Mouse (Mus musculus) heart, embryonic 14.5 days (tissue): ENCODE measurements around the gene Zfp958. TPM values are rescaled to one million over a fixed set of nuclear protein-coding genes. Genes with fewer than 3 reads are reported as not detected.
A peak's percentile ranks its signal among the peaks of the same experiment; 100 is the strongest.

Experiments used
- ATAC-seq: fragments of 200-750 bp; cut with Nextera tagmentation; 2 replicates; pipeline ENCODE4 v1.8.0; 2017; ENCODE audit warnings: low read depth, moderate TSS enrichment; ENCODE audit not compliant: insufficient number of reproducible peaks, insufficient read depth, low FRiP score
- H3K27ac ChIP-seq, 2 experiments: fragments of 200-500 bp in 1 of 2; fragments of 300-500 bp in 1 of 2; sonication (generic) in 1 of 2; replicated peaks in 1 of 2; 2 replicates each; pipeline ENCODE4 v1.5.1; 2012 to 2014; ENCODE audit warnings: low read depth in 2 of 2, low read length in 2 of 2, control low read depth in 1 of 2, mild to moderate bottlenecking in 1 of 2, mixed read lengths in 1 of 2; ENCODE audit not compliant: control insufficient read depth in 1 of 2, insufficient read depth in 1 of 2
- H3K27me3 ChIP-seq: fragments of 300-500 bp; sonication (generic); 2 replicates; pipeline ENCODE4 v1.6.1; 2014; ENCODE audit warnings: mild to moderate bottlenecking, low read length, control low read depth; ENCODE audit not compliant: control insufficient read depth, insufficient read depth
- H3K36me3 ChIP-seq: fragments of 300-500 bp; sonication (generic); 2 replicates; pipeline ENCODE4 v1.6.1; 2014; ENCODE audit warnings: mild to moderate bottlenecking, control low read depth, low read length, mixed read lengths; ENCODE audit not compliant: control insufficient read depth, insufficient read depth
- H3K4me1 ChIP-seq, 2 experiments: fragments of 200-500 bp in 1 of 2; fragments of 300-500 bp in 1 of 2; sonication (generic) in 1 of 2; 2 replicates each; pipeline ENCODE4 v1.6.1; 2012 to 2014; ENCODE audit warnings: low read length in 2 of 2, control low read depth in 1 of 2, mixed read lengths in 1 of 2; ENCODE audit not compliant: control insufficient read depth in 2 of 2, insufficient read depth in 2 of 2
- H3K4me2 ChIP-seq: fragments of 300-500 bp; sonication (generic); 2 replicates; pipeline ENCODE4 v1.6.1; 2014; ENCODE audit warnings: mild to moderate bottlenecking, low read length
- H3K4me3 ChIP-seq, 2 experiments: fragments of 200-500 bp in 1 of 2; fragments of 300-500 bp in 1 of 2; sonication (generic) in 1 of 2; 2 replicates each; pipeline ENCODE4 v1.5.1; 2012 to 2014; ENCODE audit warnings: low read length in 2 of 2, mild to moderate bottlenecking in 2 of 2, control low read depth in 1 of 2, low read depth in 1 of 2, moderate library complexity in 1 of 2; ENCODE audit not compliant: control insufficient read depth in 1 of 2, insufficient read depth in 1 of 2
- H3K9ac ChIP-seq: fragments of 300-500 bp; sonication (generic); 2 replicates; pipeline ENCODE4 v1.6.1; 2014; ENCODE audit warnings: mild to moderate bottlenecking, low read length
- H3K9me3 ChIP-seq: fragments of 300-500 bp; sonication (generic); 2 replicates; pipeline ENCODE4 v1.6.1; 2016; ENCODE audit warnings: low read length, control low read depth; ENCODE audit not compliant: control insufficient read depth
- WGBS: fragments of 180-500 bp; shearing (Covaris S2); extraction: QIAGEN DNeasy Blood & Tissue Kit; methylation state at CpG from one replicate; pipeline ENCODE4 v1.1.7; 2014; 5-methylcytosine and 5-hydroxymethylcytosine counted together
- polyA plus RNA-seq: library from polyadenylated mRNA; unstranded; fragments of >200 nt; fragmentation: Nextera tagmentation; extraction: Ambion mirVana; gene quantifications from 2 replicates; pipeline ENCODE4 v1.2.1, GENCODE M21; 2014

Zfp958 gene
- 7.7 and 9.6 TPM in 2 replicates for polyA plus RNA-seq

DNA sequence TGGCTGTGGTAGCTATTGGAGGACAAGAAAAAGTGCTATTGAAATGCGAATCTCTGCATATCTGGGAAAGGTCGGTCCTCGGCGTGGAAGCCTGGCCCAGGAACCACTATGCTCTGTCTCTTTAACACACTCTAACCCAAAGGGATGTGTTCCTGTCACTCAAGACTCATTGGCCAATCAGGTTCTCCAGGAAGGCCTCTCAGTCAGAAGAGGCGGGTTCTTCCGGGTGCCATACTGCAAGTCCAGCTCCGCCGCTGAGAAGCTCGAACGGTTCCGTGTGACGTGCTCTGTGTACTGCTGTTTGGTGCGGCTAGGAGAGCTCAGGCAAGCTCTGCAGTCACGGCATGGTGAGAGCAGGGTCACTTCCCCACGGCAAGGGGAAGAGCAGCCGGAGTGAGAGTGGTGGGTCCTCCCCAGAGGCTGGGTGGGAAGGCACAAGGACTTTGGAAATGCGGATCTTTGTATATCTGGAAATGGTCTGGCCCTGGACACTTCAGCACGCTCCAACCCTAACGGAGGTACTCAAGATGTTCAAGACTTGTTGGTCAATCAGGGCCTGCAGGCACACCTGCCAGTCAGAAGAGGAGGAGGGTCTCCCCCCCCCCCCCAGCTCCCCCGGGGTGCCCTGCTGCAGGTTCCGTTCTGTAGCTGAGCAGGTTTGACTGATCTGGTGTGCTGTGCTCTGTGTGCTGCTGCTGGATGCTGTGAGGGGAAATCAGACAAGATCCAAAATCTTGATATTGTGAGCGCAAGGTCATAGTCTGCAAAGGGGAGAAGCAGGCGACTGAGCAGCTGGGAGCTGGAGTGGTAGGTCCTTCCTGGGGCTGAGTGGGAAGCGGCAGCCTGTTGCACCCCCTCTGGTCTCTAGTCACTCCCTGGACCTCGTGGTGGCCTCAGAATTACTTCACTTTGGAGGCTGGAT lies at the start of gene Zfp958:
TSS of gene Zfp958 (plus strand) at position 236 of the 922 bp plus-strand sequence.
- Histone ChIP-seq H3K27ac (peak within 1 kb of the TSS; percentile 87 to 91), H3K27me3 (no peaks in the 10 kb centered on the region), H3K4me3 (peak within 1 kb of the TSS; percentile 81 to 92), H3K9ac (peak within 1 kb of the TSS; percentile 92), H3K36me3 (peaks cover 8% of the 10 kb centered on the region), H3K4me1 (peaks cover 0 to 8% of the 10 kb centered on the region in 2 experiments; a peak in 2 of 4 replicates), H3K4me2 (peak within 1 kb of the TSS; percentile 80), H3K9me3 (no peaks in the 10 kb centered on the region)
- WGBS: under 1% methylated on average over 25 of the region's 25 CpGs
- peak; percentile 98 for ATAC-seq

- no peak overlapping the region for H3K4me2 ChIP-seq
Observed at GRCm38 (mm10) chr8:4581986-4582385, 31.0 kb upstream of the Zfp958 start.

GRCm38 (mm10) chr8:4582754-4583178 lies 30.2 kb upstream of the Zfp958 start:
- no peak overlapping the region for H3K4me2 ChIP-seq
- H3K4me1 ChIP-seq: peaks cover 0 to 3% of the 10 kb centered on the region in 2 experiments; a peak in 2 of 4 replicates
- H3K9me3 ChIP-seq: no peaks in the 10 kb centered on the region
- no peak overlapping the region for H3K27ac ChIP-seq
- no peaks in the 10 kb centered on the region for H3K36me3 ChIP-seq
- no peak for ATAC-seq
- no peak overlapping the region for H3K4me3 ChIP-seq
- 29% methylated on average over 6 of the region's 6 CpGs for WGBS
- no peak overlapping the region for H3K9ac ChIP-seq
- H3K27me3 ChIP-seq: no peaks in the 10 kb centered on the region

More at GRCm38 (mm10) chr8:4581986-4582385, 31.0 kb upstream of the Zfp958 start:
- ATAC-seq: no peak
- WGBS: 67% methylated on average over 3 of the region's 3 CpGs
- Histone ChIP-seq H3K4me1 (peaks cover 0 to 3% of the 10 kb centered on the region in 2 experiments; a peak in 2 of 4 replicates), H3K27ac (no peak overlapping the region), H3K9ac (no peak overlapping the region), H3K4me3 (no peak overlapping the region), H3K27me3 (no peaks in the 10 kb centered on the region), H3K36me3 (no peaks in the 10 kb centered on the region), H3K9me3 (no peaks in the 10 kb centered on the region)

- no peak overlapping the region for H3K27ac ChIP-seq
- H3K36me3 ChIP-seq: no peaks in the 10 kb centered on the region
- WGBS: 92% methylated on average over 1 of the region's 1 CpGs
- no peaks in the 10 kb centered on the region for H3K9me3 ChIP-seq
- H3K27me3 ChIP-seq: no peaks in the 10 kb centered on the region
- H3K4me3 ChIP-seq: no peak overlapping the region
- ATAC-seq: no peak
- H3K4me1 ChIP-seq: peaks cover 0 to 3% of the 10 kb centered on the region in 2 experiments; a peak in 2 of 4 replicates
- H3K4me2 ChIP-seq: no peak overlapping the region
- no peak overlapping the region for H3K9ac ChIP-seq
Observed at GRCm38 (mm10) chr8:4584660-4585059, 28.3 kb upstream of the Zfp958 start.

DNA sequence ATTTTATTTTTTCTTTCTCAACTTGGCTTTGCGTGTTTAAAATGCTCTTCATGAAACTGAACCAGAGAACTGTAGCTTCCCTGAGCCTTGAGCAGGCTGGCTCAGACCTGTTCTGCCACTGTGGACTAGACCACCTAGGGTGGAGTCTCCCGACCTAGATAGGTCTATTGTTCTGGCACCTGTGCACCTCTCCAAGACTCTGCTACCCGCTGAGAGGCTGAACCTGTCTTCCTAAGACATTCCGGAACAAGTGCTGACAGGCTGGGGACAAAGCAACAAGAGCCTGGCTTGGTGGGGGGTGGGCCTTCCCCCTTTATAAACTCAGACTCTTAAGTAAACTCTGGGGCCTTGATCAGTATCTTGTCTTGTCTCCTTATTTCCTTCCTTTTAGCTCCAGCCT lies 26.6 kb upstream of the Zfp958 start:
- Histone ChIP-seq H3K4me1 (peaks cover 0 to 3% of the 10 kb centered on the region in 2 experiments; a peak in 2 of 4 replicates), H3K27ac (no peak overlapping the region), H3K9ac (no peak overlapping the region), H3K36me3 (no peaks in the 10 kb centered on the region), H3K9me3 (no peaks in the 10 kb centered on the region), H3K4me3 (no peak overlapping the region), H3K27me3 (no peaks in the 10 kb centered on the region), H3K4me2 (no peak overlapping the region)
- 36% methylated on average over 4 of the region's 4 CpGs for WGBS
- ATAC-seq: no peak

DNA sequence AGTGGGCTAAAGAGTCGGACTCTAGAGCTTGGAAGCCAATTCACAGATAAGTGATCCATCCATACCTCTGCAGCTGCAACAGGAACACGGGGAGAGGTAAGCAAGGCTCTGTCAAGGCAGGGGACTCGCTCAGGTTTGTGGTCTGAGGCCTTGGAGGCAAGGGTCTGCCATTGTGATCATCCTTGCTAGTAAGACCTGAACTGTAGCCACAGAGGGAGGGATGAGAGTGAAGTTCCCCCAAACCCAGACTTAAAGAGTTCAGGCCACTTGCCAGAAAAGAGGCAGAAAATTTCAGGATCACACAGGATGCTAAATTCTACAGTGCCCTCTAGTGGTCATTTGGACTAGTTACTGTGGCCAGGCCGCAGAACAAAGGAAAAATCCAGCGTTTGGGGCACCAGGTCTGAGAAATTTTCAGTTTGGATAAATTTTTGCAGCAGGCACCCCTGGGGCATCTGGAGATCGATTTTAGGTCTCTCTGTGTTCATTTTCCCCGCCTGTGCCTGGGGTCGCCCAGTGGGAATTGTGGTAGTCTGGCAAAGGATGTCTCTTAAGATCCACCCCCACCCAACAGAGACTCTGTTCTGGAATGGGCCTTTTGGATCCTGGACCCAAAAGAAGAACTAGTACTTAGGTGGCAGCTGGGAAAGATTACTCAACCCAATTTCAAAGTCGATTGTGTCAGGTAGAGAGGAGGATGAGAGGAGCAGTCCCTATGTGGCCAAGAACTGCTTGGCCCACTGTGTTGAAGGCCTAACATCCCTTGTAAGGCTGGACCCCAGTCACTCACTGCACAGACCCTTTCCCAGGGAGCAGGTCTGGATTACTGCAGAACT lies 24.6 kb upstream of the Zfp958 start:
- no peak for ATAC-seq

GRCm38 (mm10) chr8:4608896-4609295 lies 4.1 kb upstream of the Zfp958 start:
- no peaks in the 10 kb centered on the region for H3K27me3 ChIP-seq

More for the DNA sequence above, 24.6 kb upstream of the Zfp958 start:
- Histone ChIP-seq H3K4me2 (no peak overlapping the region), H3K9ac (peak overlapping the region; percentile 34; the same call in 1 of the 2 replicates), H3K27me3 (no peaks in the 10 kb centered on the region), H3K4me3 (no peak overlapping the region), H3K27ac (no peak overlapping the region), H3K4me1 (no peaks in the 10 kb centered on the region; a peak in 1 of 4 replicates), H3K9me3 (no peaks in the 10 kb centered on the region), H3K36me3 (no peaks in the 10 kb centered on the region)
- 34% methylated on average over 9 of the region's 9 CpGs for WGBS

More at GRCm38 (mm10) chr8:4608896-4609295, 4.1 kb upstream of the Zfp958 start:
- Histone ChIP-seq H3K36me3 (no peaks in the 10 kb centered on the region), H3K4me1 (peaks cover 0 to 4% of the 10 kb centered on the region in 2 experiments; a peak in 2 of 4 replicates), H3K27ac (no peak overlapping the region), H3K4me3 (no peak overlapping the region), H3K9ac (no peak overlapping the region), H3K9me3 (no peaks in the 10 kb centered on the region), H3K4me2 (no peak overlapping the region)
- no peak for ATAC-seq
- 82% methylated on average over 7 of the region's 7 CpGs for WGBS
